Mouse (Mus musculus): Measurements from ENCODE around the gene Trim47.

Gene Trim47

DNA sequence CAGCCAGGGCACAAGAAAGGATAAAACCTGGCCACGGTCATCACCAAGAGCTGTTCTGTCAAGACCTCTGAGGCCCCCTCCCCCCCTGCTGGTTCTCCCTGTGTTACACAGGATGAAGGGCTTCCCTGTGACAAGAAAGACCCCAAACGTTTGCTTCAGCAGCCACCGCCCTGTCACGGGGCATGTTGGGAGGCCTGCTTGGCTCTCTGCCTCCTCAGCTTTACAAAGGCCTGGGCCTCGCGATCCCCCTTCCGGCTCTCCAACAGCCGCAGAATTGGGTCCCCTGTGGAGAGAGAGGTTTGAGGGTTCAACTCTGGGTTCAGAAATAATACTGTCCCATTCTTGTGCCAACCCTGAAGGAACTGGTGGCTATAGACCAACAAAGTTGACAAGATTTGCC, 64.5 kb downstream of the Trim47 start:
- DNase-seq (ENCODE audit: low spot score in 2 of 2) = no peak

DNA sequence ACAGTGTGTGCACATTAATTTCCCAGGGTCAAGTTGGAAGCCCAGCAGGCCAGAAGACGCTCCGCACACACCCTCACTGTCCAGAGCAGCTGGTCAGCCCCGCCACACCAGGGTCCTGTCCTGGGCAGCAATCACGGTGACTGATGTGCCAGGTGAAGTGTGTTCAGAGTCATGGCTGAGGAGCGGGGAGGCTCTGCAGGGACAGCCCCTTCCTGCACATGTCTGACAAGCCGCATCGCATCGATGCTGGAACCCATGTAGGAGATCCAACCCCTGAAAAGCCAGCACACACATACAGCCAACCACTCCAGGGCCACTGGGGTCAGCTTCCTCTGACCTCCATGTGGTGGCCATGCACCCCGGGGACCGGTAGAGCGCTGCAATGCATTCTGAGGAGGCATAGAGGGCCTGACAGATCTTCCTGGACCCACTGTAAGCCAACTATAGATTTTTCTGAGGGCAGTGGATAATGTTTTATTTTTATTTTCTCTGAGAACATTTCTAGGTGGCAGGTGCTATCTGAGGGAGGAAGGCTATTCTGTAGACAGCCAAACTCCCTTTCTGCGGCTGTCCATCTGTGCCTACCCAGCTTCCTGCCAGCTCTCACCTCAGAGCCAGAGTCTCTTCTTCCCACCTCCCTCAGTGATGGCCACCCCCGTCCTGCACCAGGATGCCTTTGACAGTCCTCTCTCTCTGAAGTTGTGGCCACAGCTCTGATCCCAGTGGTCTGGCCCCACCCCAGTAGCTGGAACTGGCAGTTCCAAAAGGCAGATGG, 65.2 kb downstream of the Trim47 start:
- DNase-seq (ENCODE audit: low spot score in 2 of 2) = peak; percentile 42 to 78

DNA sequence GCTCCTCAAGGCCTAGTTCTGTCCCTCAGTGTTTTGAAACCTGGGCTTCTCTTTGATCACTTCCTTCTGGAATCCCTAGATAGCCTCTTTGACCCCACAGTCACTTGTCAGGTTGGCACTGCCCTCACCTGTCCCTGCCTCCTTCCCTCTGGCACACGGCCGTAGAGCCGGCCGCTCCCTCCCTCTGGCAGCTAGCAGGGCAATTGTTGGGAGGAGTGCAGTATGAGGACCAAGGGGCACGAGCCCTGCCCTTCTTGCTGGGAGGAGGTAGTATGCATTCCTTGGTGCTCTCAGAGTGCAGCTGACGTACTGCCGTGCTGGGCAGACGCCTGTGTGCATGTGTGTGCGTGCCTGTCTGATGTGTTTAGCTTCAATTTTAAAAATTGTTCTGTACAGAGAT, 66.4 kb downstream of the Trim47 start:
- DNase-seq (ENCODE audit: low spot score in 2 of 2) = no peak

DNA sequence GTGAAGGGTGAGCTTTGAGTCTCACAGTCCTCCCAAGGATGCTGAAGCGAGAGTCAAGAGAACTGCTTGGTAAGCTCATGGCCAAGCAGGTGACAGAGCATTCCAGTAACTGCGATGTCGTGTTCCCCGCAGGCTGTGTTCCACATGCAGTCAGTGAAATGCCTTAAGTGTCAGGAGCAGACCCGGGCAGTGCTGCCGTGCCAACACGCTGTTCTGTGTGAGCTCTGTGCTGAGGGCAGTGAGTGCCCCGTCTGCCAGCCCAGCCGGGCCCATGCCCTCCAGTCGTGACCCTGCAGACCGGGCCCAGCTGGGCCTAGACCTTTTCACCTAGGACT, 67.4 kb downstream of the Trim47 start:
- no peak for DNase-seq (ENCODE audit: low spot score in 2 of 2)

GRCm38 (mm10) chr11:116058868-116059690, 67.9 kb downstream of the Trim47 start:
- DNase-seq (ENCODE audit: low spot score in 2 of 2) = no peak

DNA sequence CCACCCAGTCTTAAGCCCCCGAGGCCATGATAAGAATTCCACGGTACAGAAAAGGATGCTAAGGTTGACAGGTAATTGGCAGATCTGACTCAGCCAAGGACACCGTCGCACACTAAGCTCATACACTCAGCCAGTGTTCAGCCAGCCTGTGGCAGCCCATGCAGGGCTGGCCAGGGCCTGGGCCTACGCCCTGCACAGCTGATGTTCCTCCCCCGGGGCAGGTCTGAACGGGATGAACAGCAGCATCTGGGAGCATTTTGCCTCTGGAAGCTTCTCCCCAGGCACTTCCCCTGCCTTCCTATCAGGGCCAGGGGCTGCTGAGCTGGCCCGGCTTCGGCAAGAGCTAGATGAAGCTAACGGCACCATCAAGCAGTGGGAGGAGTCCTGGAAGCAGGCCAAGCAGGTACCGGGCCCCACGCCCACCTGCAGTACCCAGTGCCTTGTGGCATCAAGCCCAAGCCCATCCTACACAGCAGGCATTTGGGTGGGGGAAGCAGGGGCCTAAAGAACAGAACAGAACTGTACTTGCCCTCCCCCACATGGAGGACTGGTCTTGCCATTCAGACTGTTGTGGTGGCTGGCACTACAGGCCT, 68.9 kb downstream of the Trim47 start:
- peak in 1 of 2 experiments; percentile 71 for DNase-seq (ENCODE audit: low spot score in 2 of 2)

GRCm38 (mm10) chr11:116057237-116057881, 69.7 kb downstream of the Trim47 start:
- no peak for DNase-seq (ENCODE audit: low spot score in 2 of 2)

GRCm38 (mm10) chr11:116055873-116056272, 71.1 kb downstream of the Trim47 start:
- DNase-seq (ENCODE audit: low spot score in 2 of 2) = no peak
